19 mouse cellular contexts compared by ENCODE assay signal in genomic region chr13:28264399-28264798, GRCm38 (mm10). TPM values are rescaled to one million over a fixed set of nuclear protein-coding genes. Genes with fewer than 3 reads are reported as not detected.
A peak's percentile ranks its signal among the peaks of the same experiment; 100 is the strongest.
DNase-seq lines count a peak whose midpoint lies in the region; ATAC-seq and TF ChIP-seq lines count a peak whose summit lies in the region.
"Had no signal": no experiment of that assay in that cellular context is flagged by ENCODE, and none has a peak within 500 bp of the region (broad histone marks: within the 10 kb centered on the region; RNA-seq: fewer than 3 reads in every experiment).

No protein-coding gene starts in this region.

- 22% methylated on average over 1 of the region's 1 CpGs for WGBS in heart, postnatal 0 days
- 23% methylated on average over 1 of the region's 1 CpGs for WGBS in kidney, embryonic 15.5 days
- 10% methylated on average over 1 of the region's 1 CpGs for WGBS in midbrain, postnatal 0 days
- 13% methylated on average over 1 of the region's 1 CpGs for WGBS in midbrain, embryonic 13.5 days

- TF ChIP-seq EP300 in heart, postnatal 0 days (IDR thresholded peaks at IDR 0.05; ENCODE audit: low read depth) = no peak

- H3K9ac ChIP-seq in heart, postnatal 0 days (replicated peaks; ENCODE audit: low read depth, low read length) = no peak overlapping the region
- H3K9ac ChIP-seq in kidney, embryonic 15.5 days = no peak overlapping the region
- H3K9ac ChIP-seq in midbrain, postnatal 0 days (replicated peaks; ENCODE audit: low read length, poor library complexity, severe bottlenecking) = no peak overlapping the region
- H3K9ac ChIP-seq in midbrain, embryonic 13.5 days (replicated peaks) = no peak overlapping the region
- H3K9ac ChIP-seq: embryonic facial prominence, embryonic 12.5 days; heart, embryonic 12.5 days; hindbrain, embryonic 13.5 days; liver, embryonic 14.5 days; neural tube, embryonic 12.5 days had no signal

- no peaks in the 10 kb centered on the region for H3K36me3 ChIP-seq in heart, postnatal 0 days (replicated peaks; ENCODE audit: control insufficient read depth, insufficient read depth, low read length)
- H3K36me3 ChIP-seq in kidney, embryonic 15.5 days = no peaks in the 10 kb centered on the region
- H3K36me3 ChIP-seq in midbrain, postnatal 0 days (ENCODE audit: insufficient read depth, low read length) = no peaks in the 10 kb centered on the region
- H3K36me3 ChIP-seq in midbrain, embryonic 13.5 days = no peaks in the 10 kb centered on the region
- H3K36me3 ChIP-seq: embryonic facial prominence, embryonic 12.5 days; heart, embryonic 12.5 days; hindbrain, embryonic 13.5 days; neural tube, embryonic 12.5 days had no signal

- no peak overlapping the region for H3K27ac ChIP-seq in heart, postnatal 0 days (ENCODE audit: low read depth)
- H3K27ac ChIP-seq in kidney, embryonic 15.5 days = no peak overlapping the region
- no peak overlapping the region for H3K27ac ChIP-seq in midbrain, postnatal 0 days (ENCODE audit: low read depth, low read length)
- no peak overlapping the region for H3K27ac ChIP-seq in midbrain, embryonic 13.5 days
- H3K27ac ChIP-seq: embryonic facial prominence, embryonic 12.5 days; hindbrain, embryonic 13.5 days; liver, embryonic 14.5 days; neural tube, embryonic 12.5 days had no signal

- no peak overlapping the region for H3K4me3 ChIP-seq in heart, postnatal 0 days (ENCODE audit: low read depth, low read length)
- no peak overlapping the region for H3K4me3 ChIP-seq in kidney, embryonic 15.5 days (replicated peaks)
- no peak overlapping the region for H3K4me3 ChIP-seq in midbrain, postnatal 0 days (ENCODE audit: low read depth, low read length)
- no peak overlapping the region for H3K4me3 ChIP-seq in midbrain, embryonic 13.5 days (replicated peaks)
- H3K4me3 ChIP-seq: embryonic facial prominence, embryonic 12.5 days; heart, embryonic 12.5 days; hindbrain, embryonic 13.5 days; neural tube, embryonic 12.5 days had no signal

- no peak for ATAC-seq in heart, postnatal 0 days (ENCODE audit: insufficient read depth, low read depth)
- ATAC-seq in kidney, embryonic 15.5 days (replicated peaks; ENCODE audit: low FRiP score) = no peak
- ATAC-seq in midbrain, postnatal 0 days (ENCODE audit: low FRiP score) = no peak
- ATAC-seq in midbrain, embryonic 13.5 days = no peak

- no peak overlapping the region for H3K4me2 ChIP-seq in heart, postnatal 0 days (ENCODE audit: low read depth, low read length)
- no peak overlapping the region for H3K4me2 ChIP-seq in kidney, embryonic 15.5 days
- H3K4me2 ChIP-seq in midbrain, postnatal 0 days (ENCODE audit: low read depth, low read length, poor library complexity, severe bottlenecking) = no peak overlapping the region
- H3K4me2 ChIP-seq in midbrain, embryonic 13.5 days (replicated peaks) = no peak overlapping the region
- H3K4me2 ChIP-seq: embryonic facial prominence, embryonic 12.5 days; heart, embryonic 12.5 days; hindbrain, embryonic 13.5 days; neural tube, embryonic 12.5 days had no signal

- peak; percentile 7 for DNase-seq in heart, postnatal 0 days (ENCODE audit: low spot score)
- no peak for DNase-seq in heart, postnatal 36 days
- peak; percentile 3 for DNase-seq in kidney, postnatal 14 days
- peak; percentile 4 for DNase-seq in midbrain, postnatal 0 days (ENCODE audit: low spot score)
- DNase-seq in spleen, adult 18-20 months = no peak
- DNase-seq in spleen, postnatal 4 days (ENCODE audit: low spot score in 2 of 2) = no peak
- DNase-seq: adrenal gland, postnatal 14 days; cerebellum, adult 9-10 months; gastrocnemius, postnatal 36 days; layer of hippocampus, postnatal 36 days; right cerebral cortex, postnatal 4 days; thymus, adult 2 months had no signal

- TF ChIP-seq CTCF in heart, postnatal 0 days (IDR thresholded peaks at IDR 0.05; ENCODE audit: low read depth) = peak; percentile 58
- peak; percentile 44 for TF ChIP-seq CTCF in midbrain, postnatal 0 days (IDR thresholded peaks at IDR 0.05)

- H3K27me3 ChIP-seq in heart, postnatal 0 days (ENCODE audit: control insufficient read depth, insufficient read depth, low read length) = no peaks in the 10 kb centered on the region
- no peaks in the 10 kb centered on the region for H3K27me3 ChIP-seq in kidney, embryonic 15.5 days
- no peaks in the 10 kb centered on the region for H3K27me3 ChIP-seq in midbrain, postnatal 0 days (ENCODE audit: insufficient read depth, low read length)
- H3K27me3 ChIP-seq in midbrain, embryonic 13.5 days = no peaks in the 10 kb centered on the region
- H3K27me3 ChIP-seq: embryonic facial prominence, embryonic 12.5 days; heart, embryonic 12.5 days; hindbrain, embryonic 13.5 days; neural tube, embryonic 12.5 days had no signal

- no peaks in the 10 kb centered on the region for H3K4me1 ChIP-seq in heart, postnatal 0 days (ENCODE audit: control insufficient read depth, insufficient read depth)
- H3K4me1 ChIP-seq in kidney, embryonic 15.5 days = no peaks in the 10 kb centered on the region
- H3K4me1 ChIP-seq in midbrain, postnatal 0 days (ENCODE audit: insufficient read depth, low read length) = no peaks in the 10 kb centered on the region
- H3K4me1 ChIP-seq in midbrain, embryonic 13.5 days (replicated peaks) = no peaks in the 10 kb centered on the region
- H3K4me1 ChIP-seq: embryonic facial prominence, embryonic 12.5 days; hindbrain, embryonic 13.5 days; neural tube, embryonic 12.5 days had no signal

- H3K9me3 ChIP-seq in heart, postnatal 0 days (replicated peaks; ENCODE audit: control insufficient read depth, low read length) = no peaks in the 10 kb centered on the region
- no peaks in the 10 kb centered on the region for H3K9me3 ChIP-seq in kidney, embryonic 15.5 days (replicated peaks)
- no peaks in the 10 kb centered on the region for H3K9me3 ChIP-seq in midbrain, postnatal 0 days (ENCODE audit: low read length)
- H3K9me3 ChIP-seq in midbrain, embryonic 13.5 days = no peaks in the 10 kb centered on the region
- H3K9me3 ChIP-seq: embryonic facial prominence, embryonic 12.5 days; heart, embryonic 12.5 days; hindbrain, embryonic 13.5 days; neural tube, embryonic 12.5 days had no signal

- intact Hi-C loops in heart, postnatal 36 days (cut with DNase I) = no loop called here

RNA-seq across cellular contexts. Expression of gene Gm11361, which starts 7.1 kb away (rescaled TPM):
- total RNA-seq in heart, postnatal 0 days (2014; rRNA removed; ENCODE audit: low replicate concordance) = 1.0 and 1.4 TPM in 2 replicates
- 2.0 and 2.5 TPM in 2 replicates for polyA plus RNA-seq in heart, postnatal 0 days (2015; fragmentation: Nextera tagmentation; extraction: Ambion mirVana)
- 10 to 100 TPM; 71.0 to 76.2 TPM for total RNA-seq in heart, postnatal 36 days (2021)
- polyA plus RNA-seq in kidney, embryonic 15.5 days (2015; fragmentation: Nextera tagmentation; extraction: Ambion mirVana) = 5.8 and 6.8 TPM in 2 replicates
- 1.5 and 1.6 TPM in 2 replicates for total RNA-seq in midbrain, postnatal 0 days (2014; rRNA removed)
- polyA plus RNA-seq in midbrain, postnatal 0 days (2015; fragmentation: Nextera tagmentation; extraction: Ambion mirVana) = 1.8 and 3.2 TPM in 2 replicates
- polyA plus RNA-seq in midbrain, embryonic 13.5 days (2015; fragmentation: Nextera tagmentation; extraction: Ambion mirVana) = 2.1 and 5.2 TPM in 2 replicates

Comparison
In these comparisons a context has a peak if more than half of its experiments do, and no peak if none do; other contexts are left out.
1. DNase-seq: peak in heart, postnatal 0 days (single experiment), kidney, postnatal 14 days (single experiment) and midbrain, postnatal 0 days (single experiment); none in heart, postnatal 36 days (0 of 2), spleen, adult 18-20 months (0 of 2) and spleen, postnatal 4 days (0 of 2).